Mouse (Mus musculus): ENCODE data around the gene Dnah2.
A peak's percentile ranks its signal among the peaks of the same experiment; 100 is the strongest.

Gene Dnah2

GRCm38 (mm10) chr11:69549060-69549656 lies at the start of gene Dnah2:
Gene Dnah2 (minus strand): TSS chr11:69549110.
- DNase-seq (ENCODE audit: low spot score): no peak

GRCm38 (mm10) chr11:69594853-69595252 lies 45.9 kb upstream of the Dnah2 start:
- DNase-seq (ENCODE audit: low spot score): no peak

- DNase-seq (ENCODE audit: low spot score): no peak
Observed at GRCm38 (mm10) chr11:69592799-69593198, 43.9 kb upstream of the Dnah2 start.

GRCm38 (mm10) chr11:69591899-69592637 lies 43.2 kb upstream of the Dnah2 start:
- no peak for DNase-seq (ENCODE audit: low spot score)

GRCm38 (mm10) chr11:69591424-69591823 lies 42.5 kb upstream of the Dnah2 start:
- no peak for DNase-seq (ENCODE audit: low spot score)

GRCm38 (mm10) chr11:69590622-69591021 lies 41.7 kb upstream of the Dnah2 start:
- no peak for DNase-seq (ENCODE audit: low spot score)

GRCm38 (mm10) chr11:69589207-69589834 lies 40.4 kb upstream of the Dnah2 start:
- no peak for DNase-seq (ENCODE audit: low spot score)

GRCm38 (mm10) chr11:69585718-69586325 lies 36.9 kb upstream of the Dnah2 start:
- no peak for DNase-seq (ENCODE audit: low spot score)

GRCm38 (mm10) chr11:69584937-69585336 lies 36.0 kb upstream of the Dnah2 start:
- DNase-seq (ENCODE audit: low spot score): no peak

- no peak for DNase-seq (ENCODE audit: low spot score)
Observed at GRCm38 (mm10) chr11:69584008-69584407, 35.1 kb upstream of the Dnah2 start.

- DNase-seq (ENCODE audit: low spot score): no peak
Observed at GRCm38 (mm10) chr11:69582230-69582805, 33.4 kb upstream of the Dnah2 start.

- no peak for DNase-seq (ENCODE audit: low spot score)
Observed at GRCm38 (mm10) chr11:69581814-69582213, 32.9 kb upstream of the Dnah2 start.

GRCm38 (mm10) chr11:69581147-69581688 lies 32.3 kb upstream of the Dnah2 start:
- peak; percentile 80 for DNase-seq (ENCODE audit: low spot score)

- DNase-seq (ENCODE audit: low spot score): no peak
Observed at GRCm38 (mm10) chr11:69580572-69581146, 31.7 kb upstream of the Dnah2 start.

GRCm38 (mm10) chr11:69580091-69580514 lies 31.2 kb upstream of the Dnah2 start, which contains the start of the genes Wrap53 and Trp53:
Gene Wrap53 (minus strand): TSS chr11:69580255.
Gene Trp53 (plus strand): TSS chr11:69580359.
- DNase-seq (ENCODE audit: low spot score): peak; percentile 77

GRCm38 (mm10) chr11:69579128-69580017 lies 30.5 kb upstream of the Dnah2 start:
- peak; percentile 98 for DNase-seq (ENCODE audit: low spot score)

- no peak for DNase-seq (ENCODE audit: low spot score)
Observed at GRCm38 (mm10) chr11:69578301-69578700, 29.4 kb upstream of the Dnah2 start.

- no peak for DNase-seq (ENCODE audit: low spot score)
Observed at GRCm38 (mm10) chr11:69576307-69576706, 27.4 kb upstream of the Dnah2 start.

GRCm38 (mm10) chr11:69575220-69575619 lies 26.3 kb upstream of the Dnah2 start:
- DNase-seq (ENCODE audit: low spot score): no peak

GRCm38 (mm10) chr11:69565131-69565530 lies 16.2 kb upstream of the Dnah2 start:
- no peak for DNase-seq (ENCODE audit: low spot score)

GRCm38 (mm10) chr11:69564391-69564790 lies 15.5 kb upstream of the Dnah2 start:
- DNase-seq (ENCODE audit: low spot score): no peak
